Mouse (Mus musculus): Measurements from ENCODE around the gene Foxn3.

- TF ChIP-seq CTCF (IDR thresholded peaks at IDR 0.05; ENCODE audit: low read depth, low read length), result no peak
- TF ChIP-seq EP300 (IDR thresholded peaks at IDR 0.05; ENCODE audit: insufficient read depth, low read depth, low read length), result no peak
Observed at GRCm38 (mm10) chr12:99180234-99180824, 383.1 kb downstream of the Foxn3 start.

Measured in ES-Bruce4 (cell line).